In the genomic region with DNA sequence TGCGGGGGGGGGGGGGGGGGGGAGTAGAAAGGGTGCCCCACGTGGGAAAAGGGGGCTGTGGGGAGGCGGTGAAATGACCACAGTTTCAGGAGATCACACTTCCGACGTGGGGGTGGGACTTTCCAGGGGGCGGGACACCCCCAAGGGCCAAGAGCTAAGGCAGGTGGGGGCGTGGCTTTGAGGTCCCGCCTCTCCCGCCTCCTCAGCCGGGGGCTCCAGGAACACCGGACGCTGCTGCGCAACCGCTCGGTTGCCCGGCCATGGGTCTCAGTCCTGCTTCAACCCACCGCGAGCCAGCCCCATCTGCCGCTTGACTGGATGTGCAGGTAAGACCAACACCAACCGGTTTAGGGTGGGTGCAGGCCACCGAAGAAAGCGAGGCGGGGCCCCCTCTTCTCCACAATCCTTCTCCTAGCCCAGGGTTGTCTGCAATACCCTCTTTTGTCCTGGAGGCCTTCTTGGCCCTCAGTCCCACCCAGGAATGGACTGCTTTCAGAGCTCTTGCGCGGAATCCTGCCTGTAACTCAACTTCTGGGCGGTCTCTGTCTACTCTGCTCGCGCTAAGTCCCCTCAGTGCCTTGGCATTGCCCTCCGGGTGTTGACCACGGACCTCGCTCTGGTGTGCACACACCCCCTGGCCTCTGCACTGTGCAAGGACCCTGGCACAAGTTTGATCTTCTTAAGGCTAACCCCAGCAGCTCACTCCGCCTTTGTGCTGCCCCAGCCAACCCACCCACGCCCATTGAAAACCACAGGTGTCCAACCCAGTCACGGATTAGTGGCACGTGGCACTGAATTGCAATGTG, we compare ENCODE assay signal across 8 mouse cellular contexts. TPM values are rescaled to one million over a fixed set of nuclear protein-coding genes. Genes with fewer than 3 reads are reported as not detected.
DNase-seq lines count a peak whose midpoint lies in the region; ATAC-seq and TF ChIP-seq lines count a peak whose summit lies in the region.

A gene (plus strand): TSS at position 44 of the 806 bp plus-strand sequence.

- TF ChIP-seq CTCF in cortical plate, adult 2 months (IDR thresholded peaks at IDR 0.05; ENCODE audit: extremely low read depth, insufficient read depth, low read length), result no peak

- peak within 1 kb of the TSS; percentile 21 for H3K4me3 ChIP-seq in cortical plate, adult 2 months (ENCODE audit: insufficient read depth, low read length)

- no peaks in the 10 kb centered on the region for H3K4me1 ChIP-seq in cortical plate, adult 2 months (ENCODE audit: control insufficient read depth, insufficient read depth, low read length)

- H3K27me3 ChIP-seq in splenic B cell, adult 2 months (ENCODE audit: control insufficient read depth, insufficient read depth, low read length, poor library complexity, severe bottlenecking), result no peaks in the 10 kb centered on the region

- H3K36me3 ChIP-seq in splenic B cell, adult 2 months (ENCODE audit: control insufficient read depth, insufficient read depth, low read length, poor library complexity, severe bottlenecking), result peaks cover 3% of the 10 kb centered on the region

- no peak for TF ChIP-seq POLR2A in cortical plate, adult 2 months (IDR thresholded peaks at IDR 0.05; ENCODE audit: extremely low read depth, insufficient read depth, low read length)

- intact Hi-C loops in heart, postnatal 10 days (cut with DNase I), result no loop called here

- no peak within 1 kb of the TSS for H3K27ac ChIP-seq in cortical plate, adult 2 months (ENCODE audit: insufficient read depth, low read length)

- ATAC-seq in megakaryocyte-erythroid progenitor cell, adult 5-6 weeks (replicated peaks; ENCODE audit: low FRiP score, low TSS enrichment, poor library complexity, severe bottlenecking), result peak; percentile 58

- DNase-seq in urinary bladder, postnatal 14 days (ENCODE audit: low spot score), result peak; percentile 74
- no peak for DNase-seq in urinary bladder, adult 2 months (ENCODE audit: low spot score)
- peak; percentile 30 to 31 for DNase-seq in heart, postnatal 10 days
- peak; percentile 85 to 89 for DNase-seq in kidney, postnatal 4 days
- DNase-seq in splenic B cell, adult 2 months (ENCODE audit: low read depth, low spot score), result peak; percentile 88
- DNase-seq in gastrocnemius, postnatal 25 days, result no peak

RNA-seq across cellular contexts. Expression of the gene that starts here (rescaled TPM):
- polyA plus RNA-seq in urinary bladder, adult 2 months (2012; rRNA removed), result 1.7 and 1.8 TPM in 2 replicates
- polyA plus RNA-seq in cortical plate, adult 2 months (2012; rRNA removed), result 0.53 and 0.54 TPM in 2 replicates
- under 1 TPM; 0.55 to 0.57 TPM for total RNA-seq in heart, postnatal 10 days (2021)
- 2.1 and 2.4 TPM in 2 replicates for total RNA-seq in megakaryocyte-erythroid progenitor cell, adult 5-6 weeks (2014; fragmentation: Nextera tagmentation)
- total RNA-seq in megakaryocyte-erythroid progenitor cell, adult 5-6 weeks (2017), result 0.28 and 0.38 TPM in 2 replicates
- total RNA-seq in gastrocnemius, postnatal 25 days (2021), result under 1 TPM; 0.05 to 0.08 TPM

Comparison
In these comparisons a context has a peak if more than half of its experiments do, and no peak if none do; other contexts are left out.
1. DNase-seq: peak in urinary bladder, postnatal 14 days (single experiment), kidney, postnatal 4 days (2 of 2) and splenic B cell, adult 2 months (single experiment); none in urinary bladder, adult 2 months (single experiment) and gastrocnemius, postnatal 25 days (single experiment).
2. Peak in DNase-seq in heart, postnatal 10 days; RNA of the gene not detected or under 1 TPM.